Mouse (Mus musculus): ENCODE results near the gene Anp32e. TPM values are rescaled to one million over a fixed set of nuclear protein-coding genes. Genes with fewer than 3 reads are reported as not detected.
A peak's percentile ranks its signal among the peaks of the same experiment; 100 is the strongest.
"Not testable (repeated sequence)": the region's sequence is repeated elsewhere in the genome, so short reads cannot be mapped to it uniquely, and the experiment has no call there.

Gene Anp32e
- polyA plus RNA-seq, 1 experiment from 2014 or later, result 178 TPM

DNA sequence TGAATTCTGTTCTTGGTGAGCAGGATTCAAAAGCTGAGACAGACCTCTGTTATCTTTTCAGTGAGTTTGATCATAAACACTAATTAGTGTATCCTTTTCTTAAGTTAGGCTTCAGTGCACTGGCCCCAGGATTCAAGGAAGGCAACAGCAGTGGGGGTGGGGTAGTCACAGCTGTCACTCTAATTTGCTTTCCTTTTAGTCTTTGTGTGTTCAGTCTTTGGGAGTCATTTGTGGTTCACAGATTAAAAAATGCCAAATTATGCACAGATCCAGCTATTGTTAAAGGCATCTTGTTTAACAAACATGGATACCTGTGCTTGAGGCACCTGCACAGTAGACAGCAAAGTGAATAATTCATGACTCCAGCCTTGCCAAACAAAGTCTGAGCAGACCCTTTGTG is 24.0 kb downstream of the Anp32e start:
- Histone ChIP-seq H3K4me2 (replicated peaks) (no peak overlapping the region), H3K4me3 (replicated peaks) (no peak overlapping the region), H3K4me1 (replicated peaks) (no peaks in the 10 kb centered on the region), H3K27ac (no peak overlapping the region), H3K27me3 (replicated peaks) (no peaks in the 10 kb centered on the region), H3K9ac (no peak overlapping the region), H3K36me3 (no peaks in the 10 kb centered on the region), H3K9me3 (no peaks in the 10 kb centered on the region)
- ATAC-seq, result no peak

DNA sequence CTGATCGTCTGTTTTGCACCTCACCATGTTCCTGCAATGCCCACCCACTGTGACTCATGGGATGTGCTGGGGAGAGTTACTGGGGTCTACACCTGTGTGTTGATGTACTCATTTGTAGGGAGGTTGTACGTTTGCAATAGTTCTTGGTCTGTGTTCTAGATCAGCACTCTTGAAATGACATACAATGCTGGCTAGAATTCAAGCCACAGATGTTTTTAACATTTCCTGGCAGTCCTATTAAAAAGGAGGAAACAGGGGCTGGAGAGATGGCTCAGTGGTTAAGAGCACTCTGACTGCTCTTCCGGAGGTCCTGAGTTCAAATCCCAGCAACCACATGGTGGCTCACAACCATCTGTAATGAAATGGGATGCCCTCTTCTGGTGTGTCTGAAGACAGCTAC is 24.5 kb downstream of the Anp32e start:
- 78% methylated on average over 3 of the region's 3 CpGs for WGBS
- Histone ChIP-seq H3K4me1 (replicated peaks) (no peaks in the 10 kb centered on the region), H3K4me3 (replicated peaks) (no peak overlapping the region), H3K36me3 (no peaks in the 10 kb centered on the region), H3K27ac (no peak overlapping the region), H3K4me2 (replicated peaks) (no peak overlapping the region), H3K9ac (no peak overlapping the region), H3K27me3 (replicated peaks) (no peaks in the 10 kb centered on the region), H3K9me3 (no peaks in the 10 kb centered on the region)
- ATAC-seq, result no peak

DNA sequence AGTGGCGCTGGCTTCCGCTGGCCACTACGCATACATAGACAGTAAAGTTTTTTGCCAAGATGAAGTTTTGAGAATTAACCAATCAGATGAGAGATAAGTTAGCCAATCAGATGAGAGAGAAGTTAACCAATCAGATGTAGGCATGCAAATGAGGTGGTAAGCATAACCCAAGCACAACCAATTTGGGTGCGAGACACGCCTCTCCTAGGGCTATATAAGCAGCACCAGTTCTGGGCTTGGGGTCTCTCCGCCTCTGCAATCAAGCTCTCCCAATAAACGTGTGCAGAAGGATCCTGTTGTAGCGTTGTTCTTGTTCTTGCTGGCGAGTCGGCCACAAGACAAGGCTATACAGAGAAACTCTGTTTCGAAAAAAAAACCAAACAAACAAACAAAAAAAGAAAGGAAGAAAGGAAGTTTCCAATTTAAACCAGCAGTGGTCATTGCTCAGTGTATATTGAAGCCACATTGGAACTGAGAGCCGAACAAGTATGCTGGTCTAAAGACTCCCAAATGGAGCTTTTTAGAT is 25.7 kb downstream of the Anp32e start:
- not testable (repeated sequence) for H3K9ac ChIP-seq; H3K27ac ChIP-seq; ATAC-seq; H3K36me3 ChIP-seq; H3K4me1 ChIP-seq (replicated peaks); H3K27me3 ChIP-seq (replicated peaks); H3K9me3 ChIP-seq; H3K4me3 ChIP-seq (replicated peaks); H3K4me2 ChIP-seq (replicated peaks)
- WGBS, result 88% methylated on average over 12 of the region's 12 CpGs

- H3K27ac ChIP-seq, result no peak overlapping the region
- H3K4me2 ChIP-seq (replicated peaks), result no peak overlapping the region
- H3K4me3 ChIP-seq (replicated peaks), result no peak overlapping the region
- ATAC-seq, result no peak
- no peaks in the 10 kb centered on the region for H3K36me3 ChIP-seq
- H3K27me3 ChIP-seq (replicated peaks), result no peaks in the 10 kb centered on the region
- no peaks in the 10 kb centered on the region for H3K9me3 ChIP-seq
- no peak overlapping the region for H3K9ac ChIP-seq
- WGBS, result 93% methylated on average over 5 of the region's 5 CpGs
- no peaks in the 10 kb centered on the region for H3K4me1 ChIP-seq (replicated peaks)
Measured at GRCm38 (mm10) chr3:95955318-95955717, 26.3 kb downstream of the Anp32e start.

GRCm38 (mm10) chr3:95957359-95958148 is 28.5 kb downstream of the Anp32e start:
- Histone ChIP-seq H3K9me3 (no peaks in the 10 kb centered on the region), H3K4me3 (replicated peaks) (no peak overlapping the region), H3K9ac (no peak overlapping the region), H3K27me3 (replicated peaks) (no peaks in the 10 kb centered on the region), H3K4me1 (replicated peaks) (no peaks in the 10 kb centered on the region), H3K4me2 (replicated peaks) (no peak overlapping the region), H3K27ac (no peak overlapping the region), H3K36me3 (no peaks in the 10 kb centered on the region)
- ATAC-seq, result no peak
- 59% methylated on average over 8 of the region's 8 CpGs for WGBS

- H3K4me3 ChIP-seq (replicated peaks), result no peak overlapping the region
- H3K36me3 ChIP-seq, result no peaks in the 10 kb centered on the region
- no peaks in the 10 kb centered on the region for H3K4me1 ChIP-seq (replicated peaks)
- H3K9me3 ChIP-seq, result no peaks in the 10 kb centered on the region
- no peak overlapping the region for H3K27ac ChIP-seq
- no peak overlapping the region for H3K9ac ChIP-seq
- 76% methylated on average over 5 of the region's 5 CpGs for WGBS
- no peaks in the 10 kb centered on the region for H3K27me3 ChIP-seq (replicated peaks)
- ATAC-seq, result no peak
- no peak overlapping the region for H3K4me2 ChIP-seq (replicated peaks)
Measured at GRCm38 (mm10) chr3:95959082-95959481, 30.0 kb downstream of the Anp32e start.

DNA sequence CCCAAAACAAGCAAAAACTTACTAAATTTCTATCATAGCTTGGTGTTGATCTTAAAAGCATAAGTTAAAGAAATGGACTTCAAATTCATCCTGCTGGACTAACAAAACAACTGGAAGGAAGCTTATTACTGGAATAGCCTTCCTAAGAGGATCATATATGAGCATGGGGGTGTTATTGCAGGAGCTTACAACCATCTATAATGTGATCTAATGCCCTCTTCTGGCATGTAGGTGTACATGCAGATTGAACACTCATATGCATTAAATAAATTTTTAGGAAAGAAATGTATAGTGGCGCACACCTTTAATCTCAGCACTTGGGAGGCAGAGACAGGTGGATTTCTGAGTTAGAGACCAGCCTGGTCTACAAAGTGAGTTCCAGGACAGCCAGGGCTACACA is 30.8 kb downstream of the Anp32e start:
- H3K27me3 ChIP-seq (replicated peaks), result no peaks in the 10 kb centered on the region
- H3K4me2 ChIP-seq (replicated peaks), result no peak overlapping the region
- 93% methylated on average over 1 of the region's 1 CpGs for WGBS
- no peak overlapping the region for H3K27ac ChIP-seq
- no peak overlapping the region for H3K9ac ChIP-seq
- H3K4me3 ChIP-seq (replicated peaks), result no peak overlapping the region
- no peaks in the 10 kb centered on the region for H3K9me3 ChIP-seq
- no peak for ATAC-seq
- H3K36me3 ChIP-seq, result no peaks in the 10 kb centered on the region
- H3K4me1 ChIP-seq (replicated peaks), result no peaks in the 10 kb centered on the region

DNA sequence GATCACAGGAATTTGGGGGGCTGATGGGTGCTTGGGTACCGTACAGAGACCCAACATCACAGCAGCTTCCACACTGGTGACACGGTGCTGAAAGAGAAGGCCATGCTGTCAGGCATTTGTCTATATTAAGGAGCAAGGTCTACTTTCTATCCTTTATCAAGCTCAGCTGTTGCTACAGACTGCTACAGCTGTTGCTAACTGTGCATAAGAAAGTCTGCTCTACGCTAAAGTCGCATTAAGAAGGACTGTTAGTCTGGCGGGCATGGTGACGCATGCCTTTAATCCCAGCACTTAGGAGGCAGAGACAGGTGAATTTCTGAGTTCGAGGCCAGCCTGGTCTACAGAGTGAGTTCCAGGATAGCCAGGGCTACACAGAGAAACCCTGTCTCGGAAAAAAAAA is 33.1 kb downstream of the Anp32e start:
- H3K27me3 ChIP-seq (replicated peaks); H3K36me3 ChIP-seq; H3K27ac ChIP-seq; H3K4me1 ChIP-seq (replicated peaks); H3K9me3 ChIP-seq; H3K9ac ChIP-seq; H3K4me3 ChIP-seq (replicated peaks); ATAC-seq; H3K4me2 ChIP-seq (replicated peaks): not testable (repeated sequence)
- WGBS, result 82% methylated on average over 8 of the region's 8 CpGs

- no peaks in the 10 kb centered on the region for H3K27me3 ChIP-seq (replicated peaks)
- H3K27ac ChIP-seq, result no peak overlapping the region
- no peak overlapping the region for H3K4me3 ChIP-seq (replicated peaks)
- no peak for ATAC-seq
- WGBS, result 54% methylated on average over 2 of the region's 2 CpGs
- H3K9ac ChIP-seq, result no peak overlapping the region
- H3K36me3 ChIP-seq, result no peaks in the 10 kb centered on the region
- H3K4me2 ChIP-seq (replicated peaks), result no peak overlapping the region
- no peaks in the 10 kb centered on the region for H3K9me3 ChIP-seq
- H3K4me1 ChIP-seq (replicated peaks), result 0 out of 2 replicates have a peak, but pooled peaks cover 3% of the 10 kb centered on the region
Measured at GRCm38 (mm10) chr3:95963230-95963629, 34.2 kb downstream of the Anp32e start.

- H3K4me1 ChIP-seq (replicated peaks), result 0 out of 2 replicates have a peak, but pooled peaks cover 3% of the 10 kb centered on the region
- no peaks in the 10 kb centered on the region for H3K36me3 ChIP-seq
- no peak overlapping the region for H3K9ac ChIP-seq
- 40% methylated on average over 4 of the region's 4 CpGs for WGBS
- no peak overlapping the region for H3K27ac ChIP-seq
- H3K27me3 ChIP-seq (replicated peaks), result no peaks in the 10 kb centered on the region
- H3K4me2 ChIP-seq (replicated peaks), result no peak overlapping the region
- no peak for ATAC-seq
- H3K4me3 ChIP-seq (replicated peaks), result no peak overlapping the region
- no peaks in the 10 kb centered on the region for H3K9me3 ChIP-seq
Measured at GRCm38 (mm10) chr3:95963681-95964080, 34.6 kb downstream of the Anp32e start.

GRCm38 (mm10) chr3:95965518-95966451 is 36.7 kb downstream of the Anp32e start:
- Histone ChIP-seq H3K4me2 (replicated peaks) (peak overlapping the region; percentile 34; the same call in 1 of the 2 replicates), H3K4me3 (replicated peaks) (no peak overlapping the region), H3K36me3 (no peaks in the 10 kb centered on the region), H3K9me3 (no peaks in the 10 kb centered on the region), H3K27me3 (replicated peaks) (no peaks in the 10 kb centered on the region), H3K9ac (no peak overlapping the region), H3K27ac (no peak overlapping the region), H3K4me1 (replicated peaks) (0 out of 2 replicates have a peak, but pooled peaks cover 3% of the 10 kb centered on the region)
- WGBS, result 7% methylated on average over 7 of the region's 7 CpGs
- ATAC-seq, result no peak

DNA sequence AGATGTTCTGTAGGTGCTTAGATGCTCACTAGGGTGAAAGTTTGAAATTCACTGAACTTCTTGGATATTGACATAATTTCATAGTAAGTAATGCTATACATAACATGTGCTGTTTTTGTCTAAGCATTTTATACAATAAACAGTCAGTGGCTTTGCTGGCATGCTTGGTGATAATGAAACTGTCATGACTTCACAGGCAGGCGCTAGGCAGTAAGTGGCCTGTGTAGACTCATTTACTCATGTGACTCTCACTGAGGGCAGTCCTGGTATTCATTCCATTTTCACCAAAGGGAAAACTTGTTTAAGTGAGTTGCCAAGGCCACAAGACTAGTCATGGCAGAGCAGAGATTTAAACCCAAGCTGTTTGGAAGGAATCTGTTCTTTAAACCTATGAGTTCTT is 40.2 kb downstream of the Anp32e start:
- WGBS, result 64% methylated on average over 1 of the region's 1 CpGs
- Histone ChIP-seq H3K4me2 (replicated peaks) (no peak overlapping the region), H3K4me1 (replicated peaks) (0 out of 2 replicates have a peak, but pooled peaks cover 3% of the 10 kb centered on the region), H3K36me3 (no peaks in the 10 kb centered on the region), H3K9ac (no peak overlapping the region), H3K9me3 (no peaks in the 10 kb centered on the region), H3K4me3 (replicated peaks) (no peak overlapping the region), H3K27me3 (replicated peaks) (0 out of 2 replicates have a peak, but pooled peaks cover 5% of the 10 kb centered on the region), H3K27ac (no peak overlapping the region)
- no peak for ATAC-seq
